32 mouse cellular contexts compared by ENCODE assay signal in genomic region chr1:83111726-83112125, GRCm38 (mm10). TPM values are rescaled to one million over a fixed set of nuclear protein-coding genes. Genes with fewer than 3 reads are reported as not detected.
A peak's percentile ranks its signal among the peaks of the same experiment; 100 is the strongest.
DNase-seq lines count a peak whose midpoint lies in the region; ATAC-seq lines count a peak whose summit lies in the region.
"Had no signal": no experiment of that assay in that cellular context is flagged by ENCODE, and none has a peak within 500 bp of the region (broad histone marks: within the 10 kb centered on the region; RNA-seq: fewer than 3 reads in every experiment).

No protein-coding gene starts in this region.

- no peak overlapping the region for H3K4me3 ChIP-seq in intestine, embryonic 15.5 days (replicated peaks)
- H3K4me3 ChIP-seq: embryonic facial prominence, embryonic 10.5 days; forebrain, embryonic 15.5 days; hindbrain, embryonic 10.5 days; limb, embryonic 13.5 days; liver, embryonic 12.5 days; megakaryocyte, embryonic 14.5 days; midbrain, embryonic 13.5 days had no signal

- H3K27me3 ChIP-seq in intestine, embryonic 15.5 days (replicated peaks): no peaks in the 10 kb centered on the region
- H3K27me3 ChIP-seq: forebrain, embryonic 15.5 days; limb, embryonic 13.5 days; liver, embryonic 12.5 days; megakaryocyte, embryonic 14.5 days; midbrain, embryonic 13.5 days had no signal

- no peak for ATAC-seq in intestine, embryonic 15.5 days
- ATAC-seq: forebrain, embryonic 15.5 days; liver, embryonic 12.5 days; midbrain, embryonic 13.5 days had no signal

- no peak overlapping the region for H3K4me2 ChIP-seq in intestine, embryonic 15.5 days (replicated peaks)
- H3K4me2 ChIP-seq: forebrain, embryonic 15.5 days; heart, embryonic 11.5 days; limb, embryonic 13.5 days; liver, embryonic 12.5 days; midbrain, embryonic 13.5 days had no signal

- DNase-seq in right cerebral cortex, adult 18-20 months: peak; percentile 3
- no peak for DNase-seq in right cerebral cortex, postnatal 4 days
- DNase-seq in ES-CJ7 (ENCODE audit: low read depth, low spot score): peak; percentile 9
- no peak for DNase-seq in urinary bladder, postnatal 36 days (ENCODE audit: low spot score in 2 of 2)
- DNase-seq in lung, postnatal 36 days: no peak
- DNase-seq in gastrocnemius, adult 8-10 months (ENCODE audit: low spot score in 2 of 2): no peak
- DNase-seq: adrenal gland, postnatal 10 days; cerebellum, adult 9-11 months; gastrocnemius, postnatal 10 days; heart, adult 11 months; layer of hippocampus, postnatal 36 days; lung, adult 18-20 months; right cerebral cortex, postnatal 14 days; thymus, postnatal 14 days had no signal

- peak overlapping the region; percentile 41 for H3K27ac ChIP-seq in intestine, embryonic 15.5 days
- H3K27ac ChIP-seq: embryonic facial prominence, embryonic 10.5 days; forebrain, embryonic 15.5 days; hindbrain, embryonic 10.5 days; limb, embryonic 13.5 days; liver, embryonic 12.5 days; midbrain, embryonic 13.5 days had no signal

- H3K9me3 ChIP-seq in intestine, embryonic 15.5 days: no peaks in the 10 kb centered on the region
- H3K9me3 ChIP-seq: embryonic facial prominence, embryonic 10.5 days; forebrain, embryonic 15.5 days; hindbrain, embryonic 10.5 days; limb, embryonic 13.5 days; liver, embryonic 12.5 days; megakaryocyte, embryonic 14.5 days; midbrain, embryonic 13.5 days had no signal

- H3K4me1 ChIP-seq in intestine, embryonic 15.5 days (replicated peaks): peaks cover 4% of the 10 kb centered on the region
- H3K4me1 ChIP-seq: embryonic facial prominence, embryonic 10.5 days; forebrain, embryonic 15.5 days; hindbrain, embryonic 10.5 days; limb, embryonic 13.5 days; liver, embryonic 12.5 days; megakaryocyte, embryonic 14.5 days; midbrain, embryonic 13.5 days had no signal

- H3K36me3 ChIP-seq in intestine, embryonic 15.5 days: no peaks in the 10 kb centered on the region
- H3K36me3 ChIP-seq: embryonic facial prominence, embryonic 10.5 days; forebrain, embryonic 15.5 days; hindbrain, embryonic 10.5 days; limb, embryonic 13.5 days; liver, embryonic 12.5 days; midbrain, embryonic 13.5 days had no signal

- H3K9ac ChIP-seq in intestine, embryonic 15.5 days: no peak overlapping the region
- H3K9ac ChIP-seq: forebrain, embryonic 15.5 days; limb, embryonic 13.5 days; liver, embryonic 12.5 days; midbrain, embryonic 13.5 days had no signal

- 62% methylated on average over 5 of the region's 5 CpGs for WGBS in intestine, embryonic 15.5 days

RNA-seq across cellular contexts. Expression of gene Ccl20, which starts 4.8 kb away (rescaled TPM):
- polyA plus RNA-seq in intestine, embryonic 15.5 days (2015; fragmentation: Nextera tagmentation; extraction: Ambion mirVana): 3.6 and 3.9 TPM in 2 replicates
- not detected for total RNA-seq in gastrocnemius, adult 8-10 months (2022)
- total RNA-seq: adrenal gland, postnatal 10 days; common myeloid progenitor, adult 5-6 weeks; gastrocnemius, postnatal 10 days; layer of hippocampus, postnatal 36 days; left cerebral cortex, postnatal 25 days; MEL; monocyte, adult 5-6 weeks had no signal
- polyA plus RNA-seq: embryonic facial prominence, embryonic 10.5 days; forebrain, embryonic 15.5 days; heart, postnatal 0 days; limb, embryonic 13.5 days; midbrain, embryonic 13.5 days; neural tube, embryonic 11.5 days; spleen, adult 2 months had no signal

RNA-seq across cellular contexts. Expression of gene Daw1, which starts 47.8 kb away (rescaled TPM):
- polyA plus RNA-seq in intestine, embryonic 15.5 days (2015; fragmentation: Nextera tagmentation; extraction: Ambion mirVana): 0.18 TPM in 1 of 2 replicates, not detected in the other
- total RNA-seq in gastrocnemius, adult 8-10 months (2022): not detected
- total RNA-seq: adrenal gland, postnatal 10 days; common myeloid progenitor, adult 5-6 weeks; gastrocnemius, postnatal 10 days; MEL; monocyte, adult 5-6 weeks had no signal
- polyA plus RNA-seq: embryonic facial prominence, embryonic 10.5 days; heart, embryonic 11.5 days; heart, postnatal 0 days; kidney, embryonic 14.5 days; large intestine, adult 2 months; liver, embryonic 12.5 days; neural tube, embryonic 11.5 days; spleen, adult 2 months had no signal

RNA-seq across cellular contexts. Expression of gene Krtap28-13, which starts 51.0 kb away (rescaled TPM):
- polyA plus RNA-seq in intestine, embryonic 15.5 days (2015; fragmentation: Nextera tagmentation; extraction: Ambion mirVana): not detected in 2 replicates
- not detected for total RNA-seq in gastrocnemius, adult 8-10 months (2022)
- total RNA-seq: adrenal gland, postnatal 10 days; common myeloid progenitor, adult 5-6 weeks; gastrocnemius, postnatal 10 days; layer of hippocampus, postnatal 36 days; left cerebral cortex, postnatal 25 days; MEL; monocyte, adult 5-6 weeks had no signal
- polyA plus RNA-seq: embryonic facial prominence, embryonic 10.5 days; forebrain, embryonic 15.5 days; heart, postnatal 0 days; hindbrain, embryonic 10.5 days; kidney, embryonic 14.5 days; large intestine, adult 2 months; limb, embryonic 13.5 days; liver, embryonic 12.5 days; midbrain, embryonic 13.5 days; neural tube, embryonic 11.5 days; spleen, adult 2 months had no signal

RNA-seq across cellular contexts. Expression of gene A030005K14Rik, which starts 52.5 kb away (rescaled TPM):
- not detected in 2 replicates for polyA plus RNA-seq in intestine, embryonic 15.5 days (2015; fragmentation: Nextera tagmentation; extraction: Ambion mirVana)
- total RNA-seq in gastrocnemius, adult 8-10 months (2022): not detected
- total RNA-seq: adrenal gland, postnatal 10 days; common myeloid progenitor, adult 5-6 weeks; gastrocnemius, postnatal 10 days; layer of hippocampus, postnatal 36 days; left cerebral cortex, postnatal 25 days; MEL; monocyte, adult 5-6 weeks had no signal
- polyA plus RNA-seq: embryonic facial prominence, embryonic 10.5 days; forebrain, embryonic 15.5 days; heart, embryonic 11.5 days; heart, postnatal 0 days; hindbrain, embryonic 10.5 days; kidney, embryonic 14.5 days; large intestine, adult 2 months; limb, embryonic 13.5 days; liver, embryonic 12.5 days; midbrain, embryonic 13.5 days; neural tube, embryonic 11.5 days; spleen, adult 2 months had no signal

Comparison
In these comparisons a context has a peak if more than half of its experiments do, and no peak if none do; other contexts are left out.
1. DNase-seq: peak in right cerebral cortex, adult 18-20 months (single experiment) and ES-CJ7 (single experiment); none in right cerebral cortex, postnatal 4 days (single experiment), urinary bladder, postnatal 36 days (0 of 2), lung, postnatal 36 days (single experiment) and gastrocnemius, adult 8-10 months (0 of 2).